Mouse (Mus musculus) activated CD4-positive, CD25-positive, alpha-beta regulatory T cell (primary cell): ENCODE data around the gene Hist2h2bb. TPM values are rescaled to one million over a fixed set of nuclear protein-coding genes. Genes with fewer than 3 reads are reported as not detected.

ENCODE experiments used
- polyA plus RNA-seq, 2 experiments: library from polyadenylated mRNA; unstranded; fragments of 100-300 nt; shearing (Covaris generic); gene quantifications; one replicate each; pipeline ENCODE4 v1.2.1; 2017

Hist2h2bb gene
- polyA plus RNA-seq = 1 to 10 TPM; 4.5 to 6.4 TPM

DNA sequence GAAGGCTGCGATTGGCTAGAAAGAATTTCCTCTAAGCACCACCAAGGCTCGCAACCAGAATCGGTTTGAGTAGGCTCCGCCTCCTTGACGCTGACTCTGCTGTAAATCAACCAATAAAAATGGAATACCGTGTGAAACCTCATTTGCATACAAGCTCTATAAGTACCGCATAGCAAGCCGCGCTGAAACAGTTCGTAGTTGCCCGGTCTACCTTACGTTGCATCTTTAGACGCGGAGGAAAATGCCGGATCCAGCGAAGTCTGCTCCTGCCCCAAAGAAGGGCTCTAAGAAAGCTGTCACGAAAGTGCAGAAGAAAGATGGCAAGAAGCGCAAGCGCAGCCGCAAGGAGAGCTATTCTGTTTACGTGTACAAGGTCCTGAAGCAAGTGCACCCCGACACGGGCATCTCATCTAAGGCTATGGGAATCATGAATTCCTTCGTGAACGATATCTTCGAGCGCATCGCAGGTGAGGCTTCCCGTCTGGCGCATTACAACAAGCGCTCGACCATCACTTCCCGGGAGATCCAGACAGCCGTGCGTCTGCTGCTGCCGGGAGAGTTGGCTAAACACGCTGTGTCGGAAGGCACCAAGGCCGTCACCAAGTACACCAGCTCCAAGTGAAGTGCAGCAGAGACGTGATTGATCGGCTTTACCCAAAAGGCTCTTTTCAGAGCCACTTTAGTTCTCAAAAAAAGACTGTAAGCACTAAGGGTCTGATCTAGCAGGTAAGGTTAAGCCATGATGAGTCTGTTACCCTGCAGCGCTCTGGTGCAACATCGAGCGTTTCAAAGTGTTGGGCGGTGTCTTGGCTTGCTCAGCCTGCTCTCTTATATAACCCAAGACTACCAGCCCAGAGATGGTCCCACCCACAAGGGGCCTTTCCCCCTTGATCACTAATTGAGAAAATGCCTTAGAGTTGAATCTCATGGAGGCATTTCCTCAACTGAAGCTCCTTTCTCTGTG is at the start of gene Hist2h2bb:
TSS of gene Hist2h2bb (plus strand) at position 242 of the 964 bp plus-strand sequence.

DNA sequence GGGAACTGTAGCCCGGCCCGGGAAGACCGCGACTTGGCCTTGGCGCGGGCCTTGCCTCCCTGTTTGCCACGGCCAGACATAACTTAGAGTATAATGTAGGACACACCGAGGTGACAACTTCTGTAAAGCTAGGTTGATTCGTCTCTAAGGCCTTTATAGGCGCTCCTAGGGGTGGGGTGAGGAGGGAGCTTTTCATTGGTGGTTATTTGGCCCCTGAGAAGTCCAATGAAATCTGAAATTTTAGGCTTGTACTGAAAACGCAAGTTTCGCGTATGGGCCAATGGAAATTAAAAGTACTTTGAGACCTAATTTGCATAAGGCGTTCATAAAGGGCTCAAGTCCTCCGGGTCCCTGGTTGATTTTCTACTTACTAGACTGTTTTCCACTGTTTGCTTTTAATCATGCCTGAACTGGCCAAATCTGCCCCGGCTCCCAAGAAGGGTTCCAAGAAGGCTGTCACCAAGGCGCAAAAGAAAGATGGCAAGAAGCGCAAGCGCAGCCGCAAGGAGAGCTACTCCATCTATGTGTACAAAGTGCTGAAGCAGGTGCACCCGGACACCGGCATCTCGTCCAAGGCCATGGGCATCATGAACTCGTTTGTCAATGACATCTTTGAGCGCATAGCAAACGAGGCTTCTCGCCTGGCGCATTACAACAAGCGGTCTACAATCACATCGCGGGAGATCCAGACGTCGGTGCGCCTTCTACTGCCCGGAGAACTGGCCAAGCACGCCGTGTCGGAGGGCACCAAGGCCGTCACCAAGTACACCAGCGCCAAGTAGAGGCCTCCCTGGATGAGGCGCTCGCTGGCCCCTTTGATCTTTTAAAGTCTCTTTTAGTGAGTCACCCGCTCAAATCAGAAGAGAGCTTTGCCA is 48.5 kb upstream of the Hist2h2bb start, which contains the start of the genes Hist2h2ac and Hist2h2be:
TSS of gene Hist2h2ac (minus strand) at position 116 of the 875 bp plus-strand sequence.
TSS of gene Hist2h2be (plus strand) at position 355 of the 875 bp plus-strand sequence.

DNA sequence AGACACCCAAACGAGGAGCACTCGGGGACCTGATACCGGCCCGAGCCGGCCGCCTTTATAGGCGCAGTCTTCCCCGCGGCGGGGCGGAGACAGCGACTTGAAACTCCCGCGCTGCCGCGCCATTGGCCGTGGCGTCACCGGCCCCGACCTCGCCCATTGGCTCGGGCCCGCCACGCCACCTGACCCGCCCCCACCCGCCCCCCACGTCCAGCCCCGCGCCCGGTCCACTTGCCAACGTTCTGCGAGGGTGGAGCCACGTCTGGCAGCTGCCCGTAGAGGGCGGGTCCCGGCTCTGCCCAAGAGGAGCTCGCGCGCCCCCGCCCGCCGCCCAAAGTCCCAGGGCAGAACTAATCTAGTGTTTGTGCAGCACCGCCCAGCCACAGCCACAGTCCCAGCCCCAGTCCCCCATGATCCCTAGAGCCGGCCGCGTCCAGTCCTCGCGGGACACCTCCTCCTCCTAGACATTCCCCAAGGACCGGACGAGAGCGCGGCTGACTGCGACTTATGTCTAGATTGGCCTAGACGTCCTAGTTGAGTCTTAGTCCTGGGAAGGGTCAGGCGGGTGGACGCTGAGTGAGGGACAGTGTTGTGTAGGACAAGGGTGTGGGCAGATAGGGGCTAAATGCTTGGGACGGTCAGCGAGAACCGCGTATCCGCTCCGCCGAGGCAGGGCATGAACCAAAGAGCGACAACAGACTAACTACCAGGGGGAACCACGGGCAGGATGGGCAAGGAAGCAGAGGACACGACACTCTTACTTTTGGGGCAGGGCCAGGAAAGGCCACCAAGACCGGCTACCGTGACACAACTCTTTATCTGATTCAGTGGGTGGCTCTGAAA is 30.4 kb upstream of the Hist2h2bb start, which contains the start of gene Hist2h3c2:
TSS of gene Hist2h3c2 (minus strand) at position 174 of the 840 bp plus-strand sequence.

DNA sequence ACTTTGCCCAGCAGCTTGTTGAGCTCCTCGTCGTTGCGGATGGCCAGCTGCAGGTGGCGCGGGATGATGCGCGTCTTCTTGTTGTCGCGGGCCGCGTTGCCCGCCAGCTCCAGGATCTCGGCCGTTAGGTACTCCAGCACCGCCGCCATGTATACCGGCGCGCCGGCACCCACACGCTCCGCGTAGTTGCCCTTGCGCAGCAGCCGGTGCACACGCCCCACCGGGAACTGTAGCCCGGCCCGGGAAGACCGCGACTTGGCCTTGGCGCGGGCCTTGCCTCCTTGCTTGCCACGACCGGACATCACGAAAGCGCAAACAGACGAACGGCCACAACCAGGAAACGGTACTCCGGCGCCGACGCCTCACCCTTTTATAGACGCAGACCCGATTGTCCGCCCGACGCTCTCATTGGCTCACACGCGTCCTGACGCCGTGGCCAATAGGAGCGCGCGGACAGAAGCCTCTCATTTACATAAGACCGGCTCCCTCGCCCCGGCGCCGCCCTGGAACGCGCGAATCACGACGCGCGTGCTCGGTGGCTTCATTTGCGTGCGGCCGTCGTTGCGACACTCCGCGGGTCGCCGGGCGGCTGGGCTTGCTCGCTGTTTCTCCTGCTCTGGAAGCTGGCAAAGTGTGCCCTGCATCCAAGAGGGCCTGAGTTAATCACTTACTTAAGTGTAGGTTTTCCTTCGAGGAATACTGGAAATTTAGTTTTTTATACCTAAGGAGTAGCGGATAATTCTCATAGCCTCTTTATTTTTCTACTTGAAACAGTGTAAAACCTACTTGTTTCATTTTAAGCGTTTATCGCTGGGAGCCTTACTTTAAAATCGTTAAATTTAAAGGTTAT is 29.4 kb upstream of the Hist2h2bb start, which contains the start of gene Hist2h2aa2:
TSS of gene Hist2h2aa2 (minus strand) at position 328 of the 850 bp plus-strand sequence.

DNA sequence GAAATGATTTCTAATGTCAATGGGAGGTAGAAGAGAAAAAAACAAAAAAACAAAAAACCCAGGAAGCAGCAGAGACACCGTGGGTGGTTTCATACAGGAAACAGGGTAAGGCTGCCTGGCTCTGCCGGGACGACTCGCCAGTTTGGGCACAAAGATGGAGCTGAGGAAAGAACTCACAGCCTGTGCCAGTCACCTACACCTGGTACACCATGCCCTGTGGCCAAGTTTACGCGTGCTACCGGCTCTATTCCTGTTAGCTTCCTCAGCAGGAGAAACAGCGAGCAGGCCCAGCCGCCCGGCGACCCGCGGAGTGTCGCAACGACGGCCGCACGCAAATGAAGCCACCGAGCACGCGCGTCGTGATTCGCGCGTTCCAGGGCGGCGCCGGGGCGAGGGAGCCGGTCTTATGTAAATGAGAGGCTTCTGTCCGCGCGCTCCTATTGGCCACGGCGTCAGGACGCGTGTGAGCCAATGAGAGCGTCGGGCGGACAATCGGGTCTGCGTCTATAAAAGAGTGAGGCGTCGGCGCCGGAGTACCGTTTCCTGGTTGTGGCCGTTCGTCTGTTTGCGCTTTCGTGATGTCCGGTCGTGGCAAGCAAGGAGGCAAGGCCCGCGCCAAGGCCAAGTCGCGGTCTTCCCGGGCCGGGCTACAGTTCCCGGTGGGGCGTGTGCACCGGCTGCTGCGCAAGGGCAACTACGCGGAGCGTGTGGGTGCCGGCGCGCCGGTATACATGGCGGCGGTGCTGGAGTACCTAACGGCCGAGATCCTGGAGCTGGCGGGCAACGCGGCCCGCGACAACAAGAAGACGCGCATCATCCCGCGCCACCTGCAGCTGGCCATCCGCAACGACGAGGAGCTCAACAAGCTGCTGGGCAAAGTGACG is 24.3 kb upstream of the Hist2h2bb start, which contains the start of gene Hist2h2aa1:
TSS of gene Hist2h2aa1 (plus strand) at position 495 of the 884 bp plus-strand sequence.

DNA sequence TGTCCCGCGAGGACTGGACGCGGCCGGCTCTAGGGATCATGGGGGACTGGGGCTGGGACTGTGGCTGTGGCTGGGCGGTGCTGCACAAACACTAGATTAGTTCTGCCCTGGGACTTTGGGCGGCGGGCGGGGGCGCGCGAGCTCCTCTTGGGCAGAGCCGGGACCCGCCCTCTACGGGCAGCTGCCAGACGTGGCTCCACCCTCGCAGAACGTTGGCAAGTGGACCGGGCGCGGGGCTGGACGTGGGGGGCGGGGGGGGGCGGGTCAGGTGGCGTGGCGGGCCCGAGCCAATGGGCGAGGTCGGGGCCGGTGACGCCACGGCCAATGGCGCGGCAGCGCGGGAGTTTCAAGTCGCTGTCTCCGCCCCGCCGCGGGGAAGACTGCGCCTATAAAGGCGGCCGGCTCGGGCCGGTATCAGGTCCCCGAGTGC is 23.1 kb upstream of the Hist2h2bb start, which contains the start of gene Hist2h3c1:
TSS of gene Hist2h3c1 (plus strand) at position 259 of the 430 bp plus-strand sequence.

DNA sequence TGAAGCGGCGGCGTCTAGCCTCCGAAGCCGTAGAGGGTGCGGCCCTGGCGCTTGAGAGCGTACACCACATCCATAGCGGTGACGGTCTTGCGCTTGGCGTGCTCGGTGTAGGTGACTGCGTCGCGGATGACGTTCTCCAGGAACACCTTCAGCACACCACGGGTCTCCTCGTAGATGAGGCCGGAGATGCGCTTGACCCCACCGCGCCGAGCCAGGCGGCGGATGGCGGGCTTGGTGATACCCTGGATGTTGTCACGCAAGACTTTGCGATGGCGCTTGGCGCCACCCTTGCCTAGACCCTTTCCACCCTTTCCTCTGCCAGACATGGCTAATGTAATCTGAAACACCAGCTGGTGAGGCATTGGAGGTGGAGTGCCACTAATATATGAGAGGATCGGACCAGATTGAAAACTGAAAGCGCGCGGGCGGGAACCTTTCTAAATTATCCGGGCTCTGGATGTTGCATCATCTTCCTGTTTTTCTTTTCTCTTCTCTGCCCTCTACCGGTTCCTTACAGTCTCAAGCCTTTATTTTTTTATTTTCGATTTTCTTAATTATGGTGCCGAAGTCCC is 6.5 kb upstream of the Hist2h2bb start, which contains the start of gene Hist2h4:
TSS of gene Hist2h4 (minus strand) at position 333 of the 572 bp plus-strand sequence.

DNA sequence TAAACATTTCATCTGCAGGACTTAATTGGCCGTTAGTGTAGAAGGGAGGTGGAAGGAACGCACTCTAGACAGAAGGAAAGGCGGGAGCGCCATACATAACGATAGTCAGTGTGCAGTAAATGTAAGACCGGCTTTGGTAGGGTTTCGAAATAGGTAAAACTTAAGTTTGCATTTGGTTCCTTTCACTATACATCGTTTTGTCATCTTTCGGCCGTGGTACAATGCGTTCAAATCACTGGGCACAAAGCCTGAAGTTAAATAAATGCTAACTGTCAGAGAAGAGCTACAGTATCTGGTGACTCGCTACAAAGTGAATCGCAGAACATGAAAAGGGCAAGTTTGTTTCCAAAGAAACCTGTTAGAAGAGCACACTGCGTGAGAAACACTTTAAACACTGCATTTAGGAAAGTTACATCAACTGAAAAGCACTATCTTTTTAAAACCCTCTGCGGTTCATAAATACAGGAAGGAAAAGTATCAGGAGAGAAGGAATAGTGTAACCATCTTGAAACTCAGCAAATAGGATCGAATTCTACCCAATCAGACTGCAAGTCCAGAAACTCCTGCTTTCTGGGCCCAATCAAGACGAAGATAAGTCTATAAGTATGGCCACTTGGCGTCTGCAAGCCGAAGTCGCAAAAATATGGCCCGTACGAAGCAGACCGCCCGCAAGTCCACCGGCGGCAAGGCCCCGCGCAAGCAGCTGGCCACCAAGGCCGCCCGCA is 1.3 kb upstream of the Hist2h2bb start, which contains the start of gene Hist2h3b:
TSS of gene Hist2h3b (plus strand) at position 604 of the 725 bp plus-strand sequence.

DNA sequence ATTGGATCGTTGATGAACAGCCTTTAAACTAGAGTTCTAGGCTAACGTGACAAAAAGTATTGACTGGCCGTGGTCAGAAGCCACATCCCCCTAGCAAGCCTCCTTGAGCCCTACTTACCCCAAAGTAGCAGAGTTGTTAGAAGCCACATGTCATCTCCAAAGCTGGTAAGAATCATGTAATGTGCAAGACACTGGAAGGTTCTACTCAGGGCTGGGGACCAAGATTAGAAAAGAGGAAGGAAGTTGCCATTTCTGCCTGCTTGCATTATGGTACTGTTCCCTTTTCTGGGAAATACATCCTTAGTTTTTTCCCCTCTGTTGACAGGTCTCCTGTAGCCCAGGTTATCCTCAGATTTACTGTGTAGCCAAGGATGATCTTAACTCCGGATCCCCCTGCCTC is 24.2 kb downstream of the Hist2h2bb start, which contains the start of gene Fcgr1:
TSS of gene Fcgr1 (minus strand) at position 183 of the 400 bp plus-strand sequence.

Other genes starting within 250 kb of the Hist2h2bb start
- gene Vps45, start 211.3 kb upstream of the Hist2h2bb start, polyA plus RNA-seq = 10 to 100 TPM; 24.6 to 40.2 TPM
- gene Otud7b, start 165.2 kb upstream of the Hist2h2bb start, polyA plus RNA-seq = 10 to 100 TPM; 12.6 to 13.5 TPM
- 1 to 10 TPM; 2.7 to 3.0 TPM for gene Mtmr11, start 107.7 kb upstream of the Hist2h2bb start, polyA plus RNA-seq
- gene Sf3b4, start 97.4 kb upstream of the Hist2h2bb start, polyA plus RNA-seq = 100 to 1,000 TPM; 137 to 149 TPM
- 1 to 10 TPM; 3.1 to 4.0 TPM for gene Sv2a, start 88.6 kb upstream of the Hist2h2bb start, polyA plus RNA-seq
- gene Bola1, start 50.0 kb upstream of the Hist2h2bb start, polyA plus RNA-seq = 10 to 100 TPM; 21.5 to 30.7 TPM
- gene Hist2h2ab, start 49.9 kb upstream of the Hist2h2bb start, polyA plus RNA-seq = 1 to 10 TPM; 1.1 to 1.6 TPM
- 10 to 100 TPM in 1 of 2 experiments, 1 to 10 TPM in 1; 6.4 to 10.1 TPM for gene Hist2h2ac, start 48.9 kb upstream of the Hist2h2bb start, polyA plus RNA-seq
- gene Hist2h2be, start 48.6 kb upstream of the Hist2h2bb start, polyA plus RNA-seq = 1 to 10 TPM; 5.0 to 5.9 TPM
- gene Hist2h3c2, start 30.6 kb upstream of the Hist2h2bb start, polyA plus RNA-seq = under 1 TPM in 1 of 2 experiments, not detected in 1; 0.25 TPM
- gene Hist2h2aa2, start 29.5 kb upstream of the Hist2h2bb start, polyA plus RNA-seq = 10 to 100 TPM; 51.7 to 57.6 TPM
- not detected for gene Hist2h2aa1, start 24.3 kb upstream of the Hist2h2bb start, polyA plus RNA-seq
- not detected for gene Hist2h3c1, start 23.1 kb upstream of the Hist2h2bb start, polyA plus RNA-seq
- gene Hist2h4, start 6.4 kb upstream of the Hist2h2bb start, polyA plus RNA-seq = 1 to 10 TPM; 1.3 to 1.4 TPM
- gene Hist2h3b, start 1.1 kb upstream of the Hist2h2bb start, polyA plus RNA-seq = 10 to 100 TPM in 1 of 2 experiments, 1 to 10 TPM in 1; 9.4 to 10.6 TPM
- gene Fcgr1, start 24.2 kb downstream of the Hist2h2bb start, polyA plus RNA-seq = 1 to 10 TPM in 1 of 2 experiments, under 1 TPM in 1; 0.92 to 1.8 TPM
- not detected for gene BC107364, start 182.6 kb downstream of the Hist2h2bb start, polyA plus RNA-seq